Mouse (Mus musculus) liver, embryonic 14.5 days (tissue): Measurements from ENCODE around the gene Chl1. TPM values are rescaled to one million over a fixed set of nuclear protein-coding genes. Genes with fewer than 3 reads are reported as not detected.

Source experiments
- ATAC-seq: fragments of 200-750 bp; cut with Nextera tagmentation; 2 replicates; pipeline ENCODE4 v1.8.0; 2017; ENCODE audit warnings: moderate number of reproducible peaks, mild to moderate bottlenecking, moderate library complexity; ENCODE audit not compliant: insufficient read depth
- DNase-seq, 3 experiments: peaks; one replicate each; pipeline ENCODE4 v3.0.0-alpha.2; 2012 to 2013; ENCODE audit warnings: low read depth in 3 of 3, low spot score in 3 of 3
- H3K27ac ChIP-seq: fragments of 300-500 bp; sonication (generic); 2 replicates; pipeline ENCODE4 v1.5.1; 2014; ENCODE audit warnings: moderate library complexity, mild to moderate bottlenecking, control low read depth, inconsistent platforms
- H3K27me3 ChIP-seq: fragments of 300-500 bp; sonication (generic); 2 replicates; pipeline ENCODE4 v1.6.1; 2014; ENCODE audit warnings: mild to moderate bottlenecking, low read length, moderate library complexity; ENCODE audit not compliant: control insufficient read depth, insufficient read depth
- H3K36me3 ChIP-seq: fragments of 300-500 bp; sonication (generic); replicated peaks from 2 replicates; pipeline ENCODE4 v1.6.1; 2014; ENCODE audit warnings: low read depth; ENCODE audit not compliant: control insufficient read depth, insufficient read depth
- H3K4me1 ChIP-seq, 2 experiments: fragments of 200-500 bp in 1 of 2; fragments of 300-500 bp in 1 of 2; sonication (generic) in 1 of 2; replicated peaks; 2 replicates each; pipeline ENCODE4 v1.6.1; 2012 to 2014; ENCODE audit warnings: antibody characterized with exemption in 1 of 2, inconsistent platforms in 1 of 2, low read length in 1 of 2; ENCODE audit not compliant: control insufficient read depth in 2 of 2, insufficient read depth in 2 of 2
- H3K4me2 ChIP-seq: fragments of 300-500 bp; sonication (generic); 2 replicates; pipeline ENCODE4 v1.6.1; 2014; ENCODE audit warnings: low read depth, mild to moderate bottlenecking, control low read depth, moderate library complexity
- H3K4me3 ChIP-seq, 2 experiments: fragments of 200-500 bp in 1 of 2; fragments of 300-500 bp in 1 of 2; sonication (generic) in 1 of 2; 2 replicates each; pipeline ENCODE4 v1.5.1; 2012 to 2014; ENCODE audit warnings: low read depth in 2 of 2, low read length in 2 of 2, mild to moderate bottlenecking in 2 of 2, control low read depth in 1 of 2, inconsistent platforms in 1 of 2, moderate library complexity in 1 of 2; ENCODE audit not compliant: insufficient read depth in 1 of 2
- H3K9ac ChIP-seq: fragments of 300-500 bp; sonication (generic); replicated peaks from 2 replicates; pipeline ENCODE4 v1.6.1; 2014; ENCODE audit warnings: mild to moderate bottlenecking, control low read depth, moderate library complexity
- H3K9me3 ChIP-seq: fragments of 300-500 bp; sonication (generic); 2 replicates; pipeline ENCODE4 v1.6.1; 2016; ENCODE audit warnings: low read length, mixed read lengths; ENCODE audit not compliant: control insufficient read depth
- CTCF ChIP-seq: IDR thresholded peaks from 2 replicates; pipeline ENCODE4 v1.5.1; 2016; ENCODE audit warnings: antibody characterized with exemption, low read depth, control low read depth
- EP300 ChIP-seq: IDR thresholded peaks from 2 replicates; pipeline ENCODE4 v1.6.1; 2016; ENCODE audit warnings: antibody characterized with exemption, low read depth
- WGBS: fragments of 180-500 bp; shearing (Covaris S2); extraction: QIAGEN DNeasy Blood & Tissue Kit; methylation state at CpG from one replicate; pipeline ENCODE4 v1.1.7; 2014; ENCODE audit not compliant: insufficient replicate concordance; 5-methylcytosine and 5-hydroxymethylcytosine counted together
- polyA plus RNA-seq, 2 experiments: library from polyadenylated mRNA; depleted of rRNA in 1 of 2; stranded (reverse) in 1 of 2; unstranded in 1 of 2; fragments of >200 nt; fragmentation: Nextera tagmentation in 1 of 2; extraction: Ambion mirVana in 1 of 2; gene quantifications; 2 replicates each; pipeline versions ENCODE4 v1.2.1 to v1.2.3; 2012 to 2014

The Chl1 gene
- polyA plus RNA-seq, 2 experiments = 0.01 TPM; not detected in 1

- Histone ChIP-seq H3K27ac (no peak overlapping the region), H3K4me1 (no peaks in the 10 kb centered on the region), H3K9me3 (no peaks in the 10 kb centered on the region), H3K9ac (no peak overlapping the region), H3K36me3 (no peaks in the 10 kb centered on the region), H3K4me2 (no peak overlapping the region), H3K27me3 (no peaks in the 10 kb centered on the region), H3K4me3 (no peak overlapping the region)
- DNase-seq = no peak
- 38% methylated on average over 3 of the region's 3 CpGs for WGBS
- no peak for ATAC-seq
- no peak for TF ChIP-seq EP300
- TF ChIP-seq CTCF = no peak
These were observed 6.3 kb upstream of the Chl1 start for GRCm38 (mm10) chr6:103504065-103504464.

GRCm38 (mm10) chr6:103507751-103508575 lies 2.4 kb upstream of the Chl1 start:
- Histone ChIP-seq H3K9ac (no peak overlapping the region), H3K36me3 (no peaks in the 10 kb centered on the region), H3K4me1 (no peaks in the 10 kb centered on the region), H3K4me3 (no peak overlapping the region), H3K9me3 (no peaks in the 10 kb centered on the region), H3K27ac (no peak overlapping the region), H3K4me2 (no peak overlapping the region), H3K27me3 (peaks cover 19% of the 10 kb centered on the region)
- ATAC-seq (no peak), DNase-seq (no peak)
- TF ChIP-seq CTCF (no peak), EP300 (no peak)
- 45% methylated on average over 3 of the region's 3 CpGs for WGBS

GRCm38 (mm10) chr6:103509596-103509995 lies 790 bp upstream of the Chl1 start:
- 56% methylated on average over 4 of the region's 4 CpGs for WGBS
- TF ChIP-seq CTCF (no peak), EP300 (no peak)
- no peaks in the 10 kb centered on the region for H3K36me3 ChIP-seq

GRCm38 (mm10) chr6:103511290-103511971 lies 1.0 kb downstream of the Chl1 start:
- Histone ChIP-seq H3K27me3 (peaks cover 19% of the 10 kb centered on the region), H3K36me3 (no peaks in the 10 kb centered on the region), H3K4me3 (0 out of 4 replicates have a peak overlapping the region, but pooled peaks of 1 of the 2 experiments have one; percentile 10), H3K9me3 (no peaks in the 10 kb centered on the region), H3K27ac (no peak overlapping the region), H3K9ac (no peak overlapping the region), H3K4me2 (peak overlapping the region; percentile 37), H3K4me1 (no peaks in the 10 kb centered on the region)
- ATAC-seq (no peak), DNase-seq (no peak)
- no peak for TF ChIP-seq CTCF
- TF ChIP-seq EP300 = no peak
- WGBS = 7% methylated on average over 18 of the region's 18 CpGs

More at GRCm38 (mm10) chr6:103509596-103509995, 790 bp upstream of the Chl1 start:
- no peaks in the 10 kb centered on the region for H3K9me3 ChIP-seq
- H3K9ac ChIP-seq = no peak overlapping the region
- no peak for ATAC-seq
- no peak overlapping the region for H3K4me2 ChIP-seq
- H3K27me3 ChIP-seq = peaks cover 19% of the 10 kb centered on the region
- H3K4me3 ChIP-seq = no peak overlapping the region
- no peak for DNase-seq
- H3K27ac ChIP-seq = no peak overlapping the region
- no peaks in the 10 kb centered on the region for H3K4me1 ChIP-seq
